Mouse (Mus musculus) lung, embryonic 15.5 days (tissue): Measurements from ENCODE around the gene Dohh. TPM values are rescaled to one million over a fixed set of nuclear protein-coding genes. Genes with fewer than 3 reads are reported as not detected.
A peak's percentile ranks its signal among the peaks of the same experiment; 100 is the strongest.

Source experiments
- ATAC-seq: fragments of 200-750 bp; cut with Nextera tagmentation; 2 replicates; pipeline ENCODE4 v1.8.0; 2017; ENCODE audit warnings: moderate number of reproducible peaks, borderline replicate concordance; ENCODE audit not compliant: low FRiP score, low TSS enrichment; ENCODE audit errors: extremely low read depth
- H3K27ac ChIP-seq: fragments of 300-500 bp; sonication (generic); 2 replicates; pipeline ENCODE4 v1.5.1; 2015; ENCODE audit warnings: moderate library complexity, mild to moderate bottlenecking, inconsistent platforms
- H3K27me3 ChIP-seq: fragments of 300-500 bp; sonication (generic); 2 replicates; pipeline ENCODE4 v1.6.1; 2015; ENCODE audit warnings: inconsistent platforms
- H3K36me3 ChIP-seq: fragments of 300-500 bp; sonication (generic); 2 replicates; pipeline ENCODE4 v1.6.1; 2015; ENCODE audit warnings: inconsistent platforms
- H3K4me1 ChIP-seq: fragments of 300-500 bp; sonication (generic); 2 replicates; pipeline ENCODE4 v1.6.1; 2015; ENCODE audit warnings: inconsistent platforms
- H3K4me2 ChIP-seq: fragments of 300-500 bp; sonication (generic); 2 replicates; pipeline ENCODE4 v1.6.1; 2015; ENCODE audit warnings: inconsistent platforms, mild to moderate bottlenecking, moderate library complexity
- H3K4me3 ChIP-seq: fragments of 300-500 bp; sonication (generic); 2 replicates; pipeline ENCODE4 v1.5.1; 2015; ENCODE audit warnings: mild to moderate bottlenecking, inconsistent platforms
- H3K9ac ChIP-seq: fragments of 300-500 bp; sonication (generic); 2 replicates; pipeline ENCODE4 v1.6.1; 2015; ENCODE audit warnings: inconsistent platforms
- H3K9me3 ChIP-seq: fragments of 300-500 bp; sonication (generic); 2 replicates; pipeline ENCODE4 v1.6.1; 2016; ENCODE audit warnings: inconsistent platforms
- WGBS: fragments of 180-500 bp; shearing (Covaris S2); methylation state at CpG from one replicate; pipeline ENCODE4 v1.1.7; 2015; 5-methylcytosine and 5-hydroxymethylcytosine counted together
- polyA plus RNA-seq: library from polyadenylated mRNA; unstranded; fragments of >200 nt; fragmentation: Nextera tagmentation; extraction: Ambion mirVana; gene quantifications from 2 replicates; pipeline ENCODE4 v1.2.1, GENCODE M21; 2015

Gene Dohh
- polyA plus RNA-seq, 1 experiment from 2014 or later, result 75.9 TPM

- Histone ChIP-seq H3K36me3 (peaks cover 32% of the 10 kb centered on the region), H3K9ac (0 out of 2 replicates have a peak overlapping the region, but pooled peaks have one; percentile 19), H3K4me3 (peak overlapping the region; percentile 24), H3K27me3 (no peaks in the 10 kb centered on the region), H3K4me1 (peaks cover 83% of the 10 kb centered on the region), H3K4me2 (peak overlapping the region; percentile 46), H3K9me3 (no peaks in the 10 kb centered on the region), H3K27ac (peak overlapping the region; percentile 98)
- no peak for ATAC-seq
- 37% methylated on average over 8 of the region's 8 CpGs for WGBS
Observed at GRCm38 (mm10) chr10:81409330-81409729, 25.1 kb downstream of the Dohh start.

- Histone ChIP-seq H3K27ac (peak overlapping the region; percentile 98), H3K4me2 (peak overlapping the region; percentile 46), H3K36me3 (peaks cover 26% of the 10 kb centered on the region), H3K27me3 (no peaks in the 10 kb centered on the region), H3K4me3 (peak overlapping the region; percentile 24), H3K9me3 (no peaks in the 10 kb centered on the region), H3K4me1 (peaks cover 87% of the 10 kb centered on the region), H3K9ac (0 out of 2 replicates have a peak overlapping the region, but pooled peaks have one; percentile 1)
- ATAC-seq, result no peak
- 53% methylated on average over 4 of the region's 4 CpGs for WGBS
Observed at GRCm38 (mm10) chr10:81410350-81410749, 26.1 kb downstream of the Dohh start.

- Histone ChIP-seq H3K4me3 (peak overlapping the region; percentile 24; the same call in 1 of the 2 replicates), H3K9ac (0 out of 2 replicates have a peak overlapping the region, but pooled peaks have one; percentile 1), H3K36me3 (peaks cover 20% of the 10 kb centered on the region), H3K27ac (peak overlapping the region; percentile 98), H3K4me2 (peak overlapping the region; percentile 46), H3K27me3 (no peaks in the 10 kb centered on the region), H3K9me3 (no peaks in the 10 kb centered on the region), H3K4me1 (peaks cover 93% of the 10 kb centered on the region)
- ATAC-seq, result no peak
- WGBS, result 55% methylated on average over 9 of the region's 9 CpGs
Observed at GRCm38 (mm10) chr10:81410981-81411380, 26.8 kb downstream of the Dohh start.

- peak; percentile 15; the same call in 1 of the 2 replicates for ATAC-seq
- WGBS, result 28% methylated on average over 18 of the region's 18 CpGs
Observed at GRCm38 (mm10) chr10:81411471-81412400, 27.5 kb downstream of the Dohh start.

GRCm38 (mm10) chr10:81412586-81413309 lies 28.5 kb downstream of the Dohh start:
- H3K9me3 ChIP-seq, result no peaks in the 10 kb centered on the region
- H3K36me3 ChIP-seq, result 0 out of 2 replicates have a peak, but pooled peaks cover 7% of the 10 kb centered on the region
- 63% methylated on average over 16 of the region's 16 CpGs for WGBS
- H3K4me3 ChIP-seq, result no peak overlapping the region
- ATAC-seq, result no peak
- no peaks in the 10 kb centered on the region for H3K27me3 ChIP-seq
- H3K9ac ChIP-seq, result no peak overlapping the region
- peaks cover 99% of the 10 kb centered on the region for H3K4me1 ChIP-seq
- H3K4me2 ChIP-seq, result peak overlapping the region; percentile 46
- H3K27ac ChIP-seq, result peak overlapping the region; percentile 98

More at GRCm38 (mm10) chr10:81411471-81412400, 27.5 kb downstream of the Dohh start:
- H3K27me3 ChIP-seq, result no peaks in the 10 kb centered on the region
- peaks cover 14% of the 10 kb centered on the region for H3K36me3 ChIP-seq
- peak overlapping the region; percentile 46 for H3K4me2 ChIP-seq
- H3K4me1 ChIP-seq, result peaks cover 99% of the 10 kb centered on the region
- 0 out of 2 replicates have a peak overlapping the region, but pooled peaks have one; percentile 2 for H3K4me3 ChIP-seq
- no peaks in the 10 kb centered on the region for H3K9me3 ChIP-seq
- peak overlapping the region; percentile 98 for H3K27ac ChIP-seq
- H3K9ac ChIP-seq, result 0 out of 2 replicates have a peak overlapping the region, but pooled peaks have one; percentile 4

GRCm38 (mm10) chr10:81413310-81414261 lies 29.4 kb downstream of the Dohh start:
- peak overlapping the region; percentile 98 for H3K27ac ChIP-seq
- peak overlapping the region; percentile 9; the same call in 1 of the 2 replicates for H3K9ac ChIP-seq
- 22% methylated on average over 26 of the region's 26 CpGs for WGBS
- H3K36me3 ChIP-seq, result 0 out of 2 replicates have a peak, but pooled peaks cover under 1% of the 10 kb centered on the region
- peaks cover 99% of the 10 kb centered on the region for H3K4me1 ChIP-seq
- peak overlapping the region; percentile 22 for H3K4me3 ChIP-seq
- ATAC-seq, result peak; percentile 19; the same call in 1 of the 2 replicates
- no peaks in the 10 kb centered on the region for H3K27me3 ChIP-seq
- H3K4me2 ChIP-seq, result peak overlapping the region; percentile 49
- H3K9me3 ChIP-seq, result no peaks in the 10 kb centered on the region

GRCm38 (mm10) chr10:81414682-81415081 lies 30.5 kb downstream of the Dohh start:
- no peak for ATAC-seq
- Histone ChIP-seq H3K4me2 (peak overlapping the region; percentile 49), H3K4me1 (peaks cover 98% of the 10 kb centered on the region), H3K27me3 (no peaks in the 10 kb centered on the region), H3K27ac (peak overlapping the region; percentile 98), H3K4me3 (peak overlapping the region; percentile 22; the same call in 1 of the 2 replicates), H3K36me3 (peaks cover under 1% of the 10 kb centered on the region; the same call in 1 of the 2 replicates), H3K9ac (no peak overlapping the region), H3K9me3 (no peaks in the 10 kb centered on the region)

GRCm38 (mm10) chr10:81415146-81415545 lies 30.9 kb downstream of the Dohh start:
- H3K27me3 ChIP-seq, result no peaks in the 10 kb centered on the region
- WGBS, result 71% methylated on average over 5 of the region's 5 CpGs
- peak overlapping the region; percentile 98 for H3K27ac ChIP-seq
- peaks cover 96% of the 10 kb centered on the region for H3K4me1 ChIP-seq
- H3K9me3 ChIP-seq, result no peaks in the 10 kb centered on the region
- 0 out of 2 replicates have a peak overlapping the region, but pooled peaks have one; percentile 49 for H3K4me2 ChIP-seq
- ATAC-seq, result no peak
- no peak overlapping the region for H3K4me3 ChIP-seq
- no peak overlapping the region for H3K9ac ChIP-seq
- peaks cover 5% of the 10 kb centered on the region; the same call in 1 of the 2 replicates for H3K36me3 ChIP-seq

GRCm38 (mm10) chr10:81415549-81416310 lies 31.5 kb downstream of the Dohh start:
- no peak overlapping the region for H3K4me3 ChIP-seq
- H3K9me3 ChIP-seq, result no peaks in the 10 kb centered on the region
- H3K36me3 ChIP-seq, result peaks cover 10% of the 10 kb centered on the region
- whole genome bisulfite sequencing, result 57% methylated on average over 17 of the region's 17 CpGs
- ATAC-seq, result no peak
- H3K4me1 ChIP-seq, result peaks cover 96% of the 10 kb centered on the region
- H3K4me2 ChIP-seq, result no peak overlapping the region
- H3K9ac ChIP-seq, result no peak overlapping the region
- no peaks in the 10 kb centered on the region for H3K27me3 ChIP-seq
- peak overlapping the region; percentile 98 for H3K27ac ChIP-seq

GRCm38 (mm10) chr10:81416581-81417226 lies 32.5 kb downstream of the Dohh start:
- Histone ChIP-seq H3K4me1 (peaks cover 87% of the 10 kb centered on the region), H3K9ac (peak overlapping the region; percentile 33), H3K9me3 (no peaks in the 10 kb centered on the region), H3K4me2 (peak overlapping the region; percentile 67), H3K27me3 (no peaks in the 10 kb centered on the region), H3K36me3 (peaks cover 10% of the 10 kb centered on the region), H3K4me3 (peak overlapping the region; percentile 28), H3K27ac (peak overlapping the region; percentile 98)
- 3% methylated on average over 25 of the region's 26 CpGs for WGBS
- ATAC-seq, result peak; percentile 56
